Mouse (Mus musculus) stomach, postnatal 0 days (tissue): Measurements from ENCODE around the gene Mchr1. TPM values are rescaled to one million over a fixed set of nuclear protein-coding genes. Genes with fewer than 3 reads are reported as not detected.

Experiments
- ATAC-seq: fragments of 200-750 bp; cut with Nextera tagmentation; 2 replicates; pipeline ENCODE4 v1.8.0; 2017; ENCODE audit not compliant: low FRiP score, low TSS enrichment
- DNase-seq: peaks from one replicate; pipeline ENCODE4 v3.0.0-alpha.2; 2016; ENCODE audit warnings: low spot score
- H3K27ac ChIP-seq: fragments of 300-500 bp; sonication (generic); replicated peaks from 2 replicates; pipeline ENCODE4 v1.5.1; 2014; ENCODE audit warnings: mild to moderate bottlenecking, control low read depth
- H3K27me3 ChIP-seq: fragments of 300-500 bp; sonication (generic); 2 replicates; pipeline ENCODE4 v1.6.1; 2014; ENCODE audit warnings: low read length; ENCODE audit not compliant: control insufficient read depth, insufficient read depth
- H3K36me3 ChIP-seq: fragments of 300-500 bp; sonication (generic); 2 replicates; pipeline ENCODE4 v1.6.1; 2014; ENCODE audit warnings: low read length, mixed read lengths; ENCODE audit not compliant: control insufficient read depth, insufficient read depth
- H3K4me1 ChIP-seq: fragments of 300-500 bp; sonication (generic); replicated peaks from 2 replicates; pipeline ENCODE4 v1.6.1; 2014; ENCODE audit warnings: antibody characterized with exemption; ENCODE audit not compliant: control insufficient read depth, insufficient read depth
- H3K4me2 ChIP-seq: fragments of 300-500 bp; sonication (generic); replicated peaks from 2 replicates; pipeline ENCODE4 v1.6.1; 2014; ENCODE audit warnings: low read depth, mild to moderate bottlenecking, control low read depth, moderate library complexity
- H3K4me3 ChIP-seq: fragments of 300-500 bp; sonication (generic); 2 replicates; pipeline ENCODE4 v1.5.1; 2014; ENCODE audit warnings: low read depth, low read length, control low read depth
- H3K9ac ChIP-seq: fragments of 300-500 bp; sonication (generic); 2 replicates; pipeline ENCODE4 v1.6.1; 2014; ENCODE audit warnings: mild to moderate bottlenecking, low read length, control low read depth, mixed read lengths
- H3K9me3 ChIP-seq: fragments of 300-500 bp; sonication (generic); 2 replicates; pipeline ENCODE4 v1.6.1; 2016; ENCODE audit warnings: low read length; ENCODE audit not compliant: control insufficient read depth
- CTCF ChIP-seq: IDR thresholded peaks from 2 replicates; pipeline ENCODE4 v1.5.1; 2016; ENCODE audit warnings: antibody characterized with exemption, low read depth, mild to moderate bottlenecking, moderate library complexity
- EP300 ChIP-seq: optimal IDR thresholded peaks from 2 replicates; pipeline ENCODE3; 2016; ENCODE audit warnings: antibody characterized with exemption
- WGBS: fragments of 180-500 bp; shearing (Covaris S2); extraction: QIAGEN DNeasy Blood & Tissue Kit; methylation state at CpG from one replicate; pipeline ENCODE4 v1.1.7; 2014; 5-methylcytosine and 5-hydroxymethylcytosine counted together
- polyA plus RNA-seq: library from polyadenylated mRNA; unstranded; fragments of >200 nt; fragmentation: Nextera tagmentation; extraction: Ambion mirVana; gene quantifications from 2 replicates; pipeline ENCODE4 v1.2.1, GENCODE M21; 2015

The Mchr1 gene
- polyA plus RNA-seq: 3.0 and 4.9 TPM in 2 replicates

GRCm38 (mm10) chr15:81235086-81235920, at the start of gene Mchr1:
Gene Mchr1, plus strand, starts transcription at chr15:81235499.
- peak; percentile 67 for ATAC-seq
- 2% methylated on average over 25 of the region's 25 CpGs for WGBS
- DNase-seq: peak; percentile 52
- H3K9me3 ChIP-seq: no peaks in the 10 kb centered on the region
- H3K36me3 ChIP-seq: no peaks in the 10 kb centered on the region
- H3K4me3 ChIP-seq: peak within 1 kb of the TSS; percentile 44
- peak; percentile 69 for TF ChIP-seq CTCF
- no peak for TF ChIP-seq EP300
- H3K4me2 ChIP-seq: peak within 1 kb of the TSS; percentile 58
- H3K27ac ChIP-seq: peak within 1 kb of the TSS; percentile 76
- no peaks in the 10 kb centered on the region for H3K4me1 ChIP-seq
- no peaks in the 10 kb centered on the region for H3K27me3 ChIP-seq
- H3K9ac ChIP-seq: peak within 1 kb of the TSS; percentile 58

GRCm38 (mm10) chr15:81189061-81189460, 46.2 kb upstream of the Mchr1 start:
- Histone ChIP-seq H3K4me3 (peak overlapping the region; percentile 95), H3K4me2 (peak overlapping the region; percentile 84), H3K27me3 (no peaks in the 10 kb centered on the region), H3K9ac (peak overlapping the region; percentile 18; the same call in 1 of the 2 replicates), H3K9me3 (no peaks in the 10 kb centered on the region), H3K36me3 (no peaks in the 10 kb centered on the region), H3K4me1 (peaks cover 5% of the 10 kb centered on the region; the same call in 1 of the 2 replicates), H3K27ac (peak overlapping the region; percentile 30; the same call in 1 of the 2 replicates)
- DNase-seq: no peak
- WGBS: 68% methylated on average over 2 of the region's 2 CpGs
- no peak for ATAC-seq
- TF ChIP-seq EP300: no peak
- TF ChIP-seq CTCF: no peak

GRCm38 (mm10) chr15:81190011-81190629, 45.2 kb upstream of the Mchr1 start:
- peak overlapping the region; percentile 84 for H3K4me2 ChIP-seq
- TF ChIP-seq CTCF (no peak), EP300 (no peak)
- no peaks in the 10 kb centered on the region for H3K27me3 ChIP-seq
- H3K9me3 ChIP-seq: no peaks in the 10 kb centered on the region
- under 1% methylated on average over 46 of the region's 46 CpGs for WGBS
- peaks cover 5% of the 10 kb centered on the region; the same call in 1 of the 2 replicates for H3K4me1 ChIP-seq
- no peaks in the 10 kb centered on the region for H3K36me3 ChIP-seq
- peak overlapping the region; percentile 95 for H3K4me3 ChIP-seq
- ATAC-seq (peak; percentile 53), DNase-seq (peak; percentile 71)
- peak overlapping the region; percentile 89 for H3K9ac ChIP-seq
- peak overlapping the region; percentile 86 for H3K27ac ChIP-seq

DNA sequence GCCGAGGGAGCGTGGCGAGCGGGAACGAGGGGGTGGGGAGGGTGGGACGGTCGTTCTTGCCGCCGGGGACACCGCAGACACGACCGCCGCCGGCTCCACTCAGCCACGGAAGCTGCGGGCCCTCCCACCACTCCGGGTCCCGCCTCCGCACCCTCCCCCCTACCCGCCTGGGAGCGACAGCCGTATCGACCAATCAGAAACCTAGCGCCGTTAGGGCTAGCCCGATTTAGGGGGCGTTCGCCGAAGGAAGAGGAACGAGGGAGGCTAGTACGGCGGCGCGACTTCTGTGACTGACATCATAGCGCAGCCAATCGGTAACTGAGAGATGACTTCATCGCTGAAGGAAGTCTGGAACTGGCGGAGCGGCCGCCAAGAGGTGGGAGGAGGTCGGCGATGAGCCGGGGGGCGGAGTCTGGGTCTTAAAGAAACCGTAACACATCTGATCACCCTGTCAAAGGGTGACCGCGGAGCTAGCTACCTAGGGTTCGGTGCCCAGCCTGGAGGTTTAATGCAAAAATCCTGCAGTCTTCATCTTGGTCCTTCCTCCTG, 44.6 kb upstream of the Mchr1 start, which contains the start of gene Mrtfa:
Mrtfa (minus strand) TSS at position 128 of the 549 bp plus-strand sequence.
- under 1% methylated on average over 48 of the region's 48 CpGs for WGBS

GRCm38 (mm10) chr15:81191303-81191702, 44.0 kb upstream of the Mchr1 start:
- H3K27ac ChIP-seq: peak overlapping the region; percentile 80
- H3K4me3 ChIP-seq: peak overlapping the region; percentile 95
- peak overlapping the region; percentile 62 for H3K9ac ChIP-seq
- WGBS: 17% methylated on average over 9 of the region's 9 CpGs
- no peaks in the 10 kb centered on the region for H3K9me3 ChIP-seq
- peak overlapping the region; percentile 66 for H3K4me2 ChIP-seq
- ATAC-seq: no peak
- no peak for DNase-seq
- H3K36me3 ChIP-seq: no peaks in the 10 kb centered on the region
- TF ChIP-seq CTCF (no peak), EP300 (no peak)
- no peaks in the 10 kb centered on the region for H3K27me3 ChIP-seq
- peaks cover 5% of the 10 kb centered on the region; the same call in 1 of the 2 replicates for H3K4me1 ChIP-seq

More for the DNA sequence above, 44.6 kb upstream of the Mchr1 start, which contains the start of gene Mrtfa:
- Histone ChIP-seq H3K36me3 (no peaks in the 10 kb centered on the region), H3K4me2 (peak within 1 kb of the TSS; percentile 84), H3K27me3 (no peaks in the 10 kb centered on the region), H3K27ac (peak within 1 kb of the TSS; percentile 86), H3K9ac (peak within 1 kb of the TSS; percentile 89), H3K9me3 (no peaks in the 10 kb centered on the region), H3K4me1 (peaks cover 5% of the 10 kb centered on the region; the same call in 1 of the 2 replicates), H3K4me3 (peak within 1 kb of the TSS; percentile 95)
- peak; percentile 99 for DNase-seq
- no peak for TF ChIP-seq CTCF
- TF ChIP-seq EP300: no peak
- ATAC-seq: peak; percentile 98
